Mouse (Mus musculus): ENCODE results near the gene Fam189a2.

GRCm38 (mm10) chr19:23984186-23984585 is 46.6 kb downstream of the Fam189a2 start:
- TF ChIP-seq CTCF (IDR thresholded peaks at IDR 0.05; ENCODE audit: control insufficient read depth, insufficient read depth, insufficient replicate concordance, low read depth, low read length) (no peak), POLR2A (IDR thresholded peaks at IDR 0.05; ENCODE audit: control insufficient read depth, low read depth, low read length) (no peak)
